Comparison of ENCODE assay signal across 23 mouse cellular contexts in genomic region chr9:123814326-123814725, GRCm38 (mm10). TPM values are rescaled to one million over a fixed set of nuclear protein-coding genes. Genes with fewer than 3 reads are reported as not detected.
DNase-seq lines count a peak whose midpoint lies in the region; ATAC-seq and TF ChIP-seq lines count a peak whose summit lies in the region.
"Had no signal": no experiment of that assay in that cellular context is flagged by ENCODE, and none has a peak within 500 bp of the region (broad histone marks: within the 10 kb centered on the region; RNA-seq: fewer than 3 reads in every experiment).

No protein-coding gene starts in this region.

- no peak for DNase-seq in heart, adult 2 months
- DNase-seq in heart, postnatal 14 days, result no peak
- DNase-seq in CD4-positive helper T cell, adult 2 months (ENCODE audit: low read depth, low spot score), result peak; percentile 86
- no peak for DNase-seq in cerebellum, adult 9-10 months
- no peak for DNase-seq in left cerebral cortex, postnatal 14 days (ENCODE audit: low spot score in 2 of 2)
- DNase-seq: embryo, embryonic 11 days; heart, postnatal 4 days; kidney, adult 18-20 months; lung, postnatal 10 days; right cerebral cortex, postnatal 4 days had no signal

- ATAC-seq in activated CD4-positive, CD25-positive, alpha-beta regulatory T cell, adult 4 months, result peak; percentile 80
- ATAC-seq in megakaryocyte, adult 5-6 weeks (ENCODE audit: poor library complexity, severe bottlenecking), result peak; percentile 46; the same call in 1 of the 2 replicates
- ATAC-seq in midbrain, embryonic 15.5 days (replicated peaks), result no peak
- ATAC-seq: forebrain, embryonic 15.5 days; hindbrain, postnatal 0 days; midbrain, embryonic 16.5 days had no signal

- no peaks in the 10 kb centered on the region for H3K9me3 ChIP-seq in midbrain, embryonic 15.5 days
- H3K9me3 ChIP-seq: forebrain, embryonic 15.5 days; heart, embryonic 13.5 days; limb, embryonic 13.5 days; liver, embryonic 15.5 days had no signal

- H3K4me1 ChIP-seq in heart, adult 2 months (ENCODE audit: control insufficient read depth, insufficient read depth, low read length), result peaks cover 7% of the 10 kb centered on the region
- no peaks in the 10 kb centered on the region for H3K4me1 ChIP-seq in midbrain, embryonic 15.5 days
- H3K4me1 ChIP-seq: forebrain, embryonic 15.5 days; limb, embryonic 13.5 days; liver, embryonic 15.5 days had no signal

- TF ChIP-seq CTCF in heart, adult 2 months (IDR thresholded peaks at IDR 0.05), result no peak

- H3K27ac ChIP-seq in heart, adult 2 months, result peak overlapping the region; percentile 43; the same call in 1 of the 2 replicates
- H3K27ac ChIP-seq in midbrain, embryonic 15.5 days, result no peak overlapping the region
- H3K27ac ChIP-seq: forebrain, embryonic 15.5 days; heart, embryonic 13.5 days; hindbrain, postnatal 0 days; limb, embryonic 13.5 days; liver, embryonic 15.5 days had no signal

- no peaks in the 10 kb centered on the region for H3K27me3 ChIP-seq in heart, adult 2 months (ENCODE audit: control insufficient read depth, insufficient read depth, low read length)
- no peaks in the 10 kb centered on the region for H3K27me3 ChIP-seq in midbrain, embryonic 15.5 days (replicated peaks)
- H3K27me3 ChIP-seq: forebrain, embryonic 15.5 days; heart, embryonic 13.5 days; limb, embryonic 13.5 days; liver, embryonic 15.5 days had no signal

- H3K9ac ChIP-seq in heart, adult 2 months (ENCODE audit: low read depth, low read length), result no peak overlapping the region
- no peak overlapping the region for H3K9ac ChIP-seq in midbrain, embryonic 15.5 days
- H3K9ac ChIP-seq: forebrain, embryonic 15.5 days; heart, embryonic 13.5 days; limb, embryonic 13.5 days; liver, embryonic 15.5 days had no signal

- H3K4me2 ChIP-seq in midbrain, embryonic 15.5 days, result no peak overlapping the region
- H3K4me2 ChIP-seq: forebrain, embryonic 15.5 days; heart, embryonic 13.5 days; limb, embryonic 13.5 days; liver, embryonic 15.5 days had no signal

- intact Hi-C loops in heart, adult 2 months (cut with DNase I), result no loop called here
- intact Hi-C loops in heart, postnatal 14 days (cut with DNase I), result no loop called here
- intact Hi-C loops in left cerebral cortex, postnatal 14 days (cut with DNase I), result no loop called here

- no peak overlapping the region for H3K4me3 ChIP-seq in heart, adult 2 months
- no peak overlapping the region for H3K4me3 ChIP-seq in midbrain, embryonic 15.5 days
- H3K4me3 ChIP-seq: forebrain, embryonic 15.5 days; heart, embryonic 13.5 days; limb, embryonic 13.5 days; liver, embryonic 15.5 days had no signal

- H3K79me2 ChIP-seq in heart, adult 2 months (replicated peaks; ENCODE audit: control insufficient read depth, insufficient read depth, low read length), result no peaks in the 10 kb centered on the region

- no peak for TF ChIP-seq POLR2A in heart, adult 2 months (IDR thresholded peaks at IDR 0.05; ENCODE audit: insufficient read depth, low read depth, low read length)

- WGBS in heart, adult 2 months, result 26% methylated on average over 2 of the region's 2 CpGs
- WGBS in midbrain, embryonic 15.5 days, result 83% methylated on average over 2 of the region's 2 CpGs

- no peak for TF ChIP-seq EP300 in heart, adult 2 months (IDR thresholded peaks at IDR 0.05; ENCODE audit: insufficient read depth, low read depth, low read length)

- peaks cover 52% of the 10 kb centered on the region for H3K36me3 ChIP-seq in heart, adult 2 months (ENCODE audit: control insufficient read depth, insufficient read depth, low read length)
- peaks cover 11% of the 10 kb centered on the region; the same call in 1 of the 2 replicates for H3K36me3 ChIP-seq in midbrain, embryonic 15.5 days (replicated peaks)

RNA-seq across cellular contexts. Expression of gene Cxcr6, which starts 8.1 kb away (rescaled TPM):
- under 1 TPM in 1 of 2 experiments, not detected in 1; 0.16 TPM for total RNA-seq in heart, adult 2 months (2021)
- 0.15 and 0.37 TPM in 2 replicates for polyA plus RNA-seq in heart, adult 2 months (2012; rRNA removed)
- under 1 TPM in 1 of 2 experiments, not detected in 1; 0.20 TPM for total RNA-seq in heart, postnatal 14 days (2021)
- polyA plus RNA-seq in activated CD4-positive, CD25-positive, alpha-beta regulatory T cell, adult 4 months (2017; shearing (Covaris generic)), result 100 to 1,000 TPM; 117 to 287 TPM
- total RNA-seq in megakaryocyte, adult 5-6 weeks (2015), result 1.4 and 3.7 TPM in 2 replicates
- total RNA-seq in megakaryocyte, adult 5-6 weeks (2017), result 0.89 and 2.7 TPM in 2 replicates
- not detected for total RNA-seq in left cerebral cortex, postnatal 14 days (2021)
- polyA plus RNA-seq in midbrain, embryonic 15.5 days (2015; fragmentation: Nextera tagmentation; extraction: Ambion mirVana), result 0.19 and 0.23 TPM in 2 replicates
- total RNA-seq: gastrocnemius, postnatal 4 days; heart, postnatal 4 days; hindbrain, postnatal 0 days; layer of hippocampus, adult 18-20 months; layer of hippocampus, postnatal 25 days; left cerebral cortex, postnatal 10 days had no signal
- polyA plus RNA-seq: hindbrain, postnatal 0 days had no signal

RNA-seq across cellular contexts. Expression of gene Fyco1, which starts 37.4 kb away (rescaled TPM):
- 100 to 1,000 TPM; 251 to 262 TPM for total RNA-seq in heart, adult 2 months (2021)
- polyA plus RNA-seq in heart, adult 2 months (2012; rRNA removed), result 55.5 and 101 TPM in 2 replicates
- 100 to 1,000 TPM; 250 to 267 TPM for total RNA-seq in heart, postnatal 14 days (2021)
- polyA plus RNA-seq in activated CD4-positive, CD25-positive, alpha-beta regulatory T cell, adult 4 months (2017; shearing (Covaris generic)), result 10 to 100 TPM; 27.8 to 29.5 TPM
- total RNA-seq in megakaryocyte, adult 5-6 weeks (2015), result 20.3 and 24.4 TPM in 2 replicates
- total RNA-seq in megakaryocyte, adult 5-6 weeks (2017), result 18.2 and 22.2 TPM in 2 replicates
- total RNA-seq in left cerebral cortex, postnatal 14 days (2021), result 10 to 100 TPM; 22.3 to 25.2 TPM
- 18.7 and 19.0 TPM in 2 replicates for polyA plus RNA-seq in midbrain, embryonic 15.5 days (2015; fragmentation: Nextera tagmentation; extraction: Ambion mirVana)

RNA-seq across cellular contexts. Expression of gene Xcr1, which starts 47.5 kb away (rescaled TPM):
- not detected for total RNA-seq in heart, adult 2 months (2021)
- 0.14 and 0.32 TPM in 2 replicates for polyA plus RNA-seq in heart, adult 2 months (2012; rRNA removed)
- under 1 TPM in 1 of 2 experiments, not detected in 1; 0.05 TPM for total RNA-seq in heart, postnatal 14 days (2021)
- polyA plus RNA-seq in activated CD4-positive, CD25-positive, alpha-beta regulatory T cell, adult 4 months (2017; shearing (Covaris generic)), result under 1 TPM; 0.64 to 0.67 TPM
- total RNA-seq in megakaryocyte, adult 5-6 weeks (2015), result 0.16 TPM in 1 of 2 replicates, not detected in the other
- total RNA-seq in megakaryocyte, adult 5-6 weeks (2017), result 0.18 and 0.33 TPM in 2 replicates
- total RNA-seq in left cerebral cortex, postnatal 14 days (2021), result not detected
- 0.05 and 0.09 TPM in 2 replicates for polyA plus RNA-seq in midbrain, embryonic 15.5 days (2015; fragmentation: Nextera tagmentation; extraction: Ambion mirVana)
- total RNA-seq: gastrocnemius, postnatal 4 days; heart, postnatal 4 days; hindbrain, postnatal 0 days; layer of hippocampus, adult 18-20 months; layer of hippocampus, postnatal 25 days; left cerebral cortex, postnatal 10 days had no signal
- polyA plus RNA-seq: heart, embryonic 13.5 days; limb, embryonic 13.5 days had no signal

Comparison
In these comparisons a context has a peak if more than half of its experiments do, and no peak if none do; other contexts are left out.
1. RNA of gene Fyco1, which starts 37.4 kb away (total RNA-seq): 250 to 267 TPM in heart, postnatal 14 days and 251 to 262 TPM in heart, adult 2 months; 22.3 to 25.2 TPM in left cerebral cortex, postnatal 14 days and 18.2 to 24.4 TPM in megakaryocyte, adult 5-6 weeks; every median in the first group is over 4 times any median in the second.